Mouse (Mus musculus) liver, adult 2 months (tissue): ENCODE measurements around the gene Hesx1.

Experiments
- CTCF ChIP-seq: fragments of 200-500 bp; IDR thresholded peaks from 2 replicates; pipeline ENCODE4 v1.5.1; 2011; ENCODE audit warnings: low read depth, low read length, control low read depth
- POLR2A ChIP-seq: fragments of 200-500 bp; IDR thresholded peaks from 2 replicates; pipeline ENCODE4 v1.6.1; 2011; ENCODE audit warnings: low read length, control low read depth; ENCODE audit not compliant: insufficient read depth; ENCODE audit errors: extremely low read depth

DNA sequence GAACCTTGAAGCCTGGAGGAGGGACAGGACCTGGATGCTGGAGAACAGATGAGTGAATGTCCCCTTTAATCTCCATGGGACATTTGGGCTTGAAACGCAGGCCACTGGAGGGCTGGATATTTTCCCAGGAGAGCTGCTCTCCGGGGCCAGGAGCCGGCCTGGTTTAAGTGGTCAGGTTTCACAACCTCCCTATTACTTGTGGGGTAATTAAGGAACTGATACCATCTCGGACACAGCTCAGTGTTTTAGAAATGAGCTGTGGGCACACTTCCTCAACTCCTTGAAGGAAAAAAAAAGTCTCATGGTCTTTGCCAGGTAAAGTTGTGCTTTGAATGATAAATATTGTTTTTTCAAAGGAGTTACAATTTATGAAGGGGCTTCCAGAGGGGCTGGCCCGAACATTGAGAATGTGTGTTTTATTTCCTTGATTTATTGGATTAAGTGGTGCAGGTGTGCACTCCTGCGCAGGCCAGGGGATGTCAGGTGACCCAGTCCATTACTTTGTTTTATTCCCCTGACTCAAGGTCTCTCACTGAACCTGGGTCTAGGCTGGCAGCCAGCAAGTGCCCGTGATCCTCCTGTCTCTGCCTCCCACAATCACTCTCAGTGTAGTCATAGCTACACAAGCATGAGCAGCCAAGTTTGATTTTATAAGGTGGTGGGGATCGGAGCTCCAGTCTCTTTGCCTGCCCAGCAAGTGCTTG, 48.2 kb downstream of the Hesx1 start:
- TF ChIP-seq CTCF, result no peak
- no peak for TF ChIP-seq POLR2A
